Mouse (Mus musculus) embryo, embryonic 10.5 days (tissue): ENCODE results near the gene Olfr967.
"Not testable (repeated sequence)": the region's sequence is repeated elsewhere in the genome, so short reads cannot be mapped to it uniquely, and the experiment has no call there.

Experiments used
- DNase-seq: peaks from one replicate; pipeline ENCODE4 v3.0.0-alpha.2; 2015; ENCODE audit warnings: low spot score

Olfr967 gene

GRCm38 (mm10) chr9:39745949-39746348 lies at the start of gene Olfr967:
Olfr967 (plus strand) TSS chr9:39746249.
- DNase-seq, result no peak

GRCm38 (mm10) chr9:39701123-39701522 lies 44.9 kb upstream of the Olfr967 start:
- DNase-seq, result not testable (repeated sequence)

DNA sequence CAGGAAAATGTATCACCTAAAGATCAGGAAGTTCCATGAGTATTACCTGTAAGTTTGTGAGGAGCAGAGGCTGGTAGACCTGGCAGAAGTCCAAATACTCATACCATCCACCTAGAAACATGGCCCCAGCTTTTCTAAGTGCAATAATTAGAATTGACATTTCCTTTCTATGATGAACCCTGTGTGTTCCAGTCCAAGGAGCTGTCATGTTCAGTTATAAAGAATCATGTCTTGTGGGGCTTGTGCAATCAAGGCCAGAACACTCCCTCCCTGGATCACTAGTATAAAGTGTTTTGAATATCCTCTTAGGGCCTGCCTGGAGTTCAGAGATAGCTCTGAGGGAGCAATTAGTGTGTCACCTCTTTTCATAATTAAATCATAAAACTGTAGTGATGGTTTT lies 39.0 kb upstream of the Olfr967 start, which contains the start of gene Olfr149:
Gene Olfr149 (minus strand): TSS at position 101 of the 400 bp plus-strand sequence.
- no peak for DNase-seq

DNA sequence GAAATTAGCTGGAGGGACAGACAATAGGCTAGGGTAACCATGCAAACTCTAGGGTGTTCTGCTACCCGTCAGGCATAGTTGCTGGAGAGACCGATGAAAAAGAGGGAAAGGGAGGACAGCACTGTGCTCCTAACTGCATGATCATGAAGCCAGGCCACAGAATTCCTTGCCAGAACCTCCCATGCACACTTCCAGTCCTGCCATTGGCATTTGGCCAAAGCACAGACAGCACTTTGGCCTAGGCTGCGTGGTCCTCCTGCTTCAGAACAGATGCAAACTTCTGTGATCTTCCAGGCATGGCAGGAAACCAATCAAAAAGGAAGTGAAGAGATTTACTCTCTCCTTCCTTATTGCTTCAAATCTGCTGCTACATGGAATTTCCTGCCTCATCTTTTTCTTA lies 37.1 kb upstream of the Olfr967 start:
- no peak for DNase-seq

- no peak for DNase-seq
These were observed 35.0 kb upstream of the Olfr967 start, which contains the start of gene Olfr965 for GRCm38 (mm10) chr9:39711053-39711452. Olfr965 (plus strand) TSS chr9:39711353.

DNA sequence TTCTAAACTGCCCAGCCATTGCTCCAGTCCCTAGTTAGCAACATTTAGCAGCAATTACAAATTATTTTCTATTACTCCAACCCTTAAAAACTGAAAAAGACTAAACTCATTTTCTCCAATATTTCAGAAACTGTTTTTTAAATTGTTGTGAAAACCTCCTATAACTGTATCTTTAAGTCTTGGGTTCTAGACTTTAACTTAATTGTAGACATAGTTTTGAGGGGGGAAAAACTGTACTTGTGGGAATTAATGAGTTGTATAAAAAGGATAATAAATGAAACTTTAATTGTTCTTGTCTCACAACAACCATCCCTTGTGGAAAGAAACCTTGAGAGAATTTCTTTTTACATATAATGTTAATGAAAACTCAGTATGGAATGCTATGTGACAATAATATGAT lies 15.4 kb upstream of the Olfr967 start, which contains the start of gene Olfr150:
Gene Olfr150 (plus strand): TSS at position 301 of the 400 bp plus-strand sequence.
- no peak for DNase-seq

DNA sequence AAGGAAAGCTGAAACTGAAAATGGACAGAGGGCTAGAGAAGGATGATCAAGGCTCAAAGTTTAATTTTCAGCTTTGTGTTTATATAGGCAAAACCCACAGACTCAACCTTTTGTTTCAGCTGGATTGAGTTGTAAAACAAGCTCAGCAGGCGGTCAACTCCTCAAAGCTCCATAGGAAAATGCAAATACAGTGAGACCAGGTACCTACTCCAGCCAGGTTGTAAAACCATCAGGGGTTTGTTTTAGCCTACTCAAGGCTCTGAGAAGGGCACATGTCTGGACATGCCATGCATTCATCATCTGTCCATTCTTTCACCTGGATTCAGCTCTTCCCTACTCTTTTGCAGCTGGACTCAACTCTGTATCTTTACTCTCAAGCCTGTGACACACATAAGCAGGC lies 5.3 kb upstream of the Olfr967 start:
- DNase-seq, result no peak

GRCm38 (mm10) chr9:39746428-39746827 lies 379 bp downstream of the Olfr967 start:
- DNase-seq, result no peak

DNA sequence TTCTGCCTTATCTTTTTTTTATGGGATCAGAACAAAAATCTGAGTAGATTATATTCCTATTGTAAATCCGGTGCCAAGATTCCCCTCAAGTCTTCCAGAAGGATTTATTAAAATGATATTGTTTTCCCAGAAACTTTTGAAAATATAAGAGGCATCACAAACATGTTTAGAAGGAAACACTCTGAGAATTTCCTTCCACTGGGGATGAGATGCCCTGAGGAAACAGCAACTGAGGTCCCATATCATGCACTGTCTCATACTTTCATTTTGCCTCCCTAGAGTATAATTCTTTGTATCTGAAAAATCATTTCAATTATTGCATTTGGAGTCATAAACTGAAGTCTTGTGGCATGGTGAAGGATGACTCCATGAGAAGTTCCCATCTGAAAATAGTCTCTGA lies 37.1 kb downstream of the Olfr967 start, which contains the start of gene Olfr968:
Gene Olfr968 (minus strand): TSS at position 101 of the 400 bp plus-strand sequence.
- no peak for DNase-seq

GRCm38 (mm10) chr9:39790558-39790957 lies 44.5 kb downstream of the Olfr967 start, which contains the start of gene Olfr969:
Olfr969 (plus strand) TSS chr9:39790945.
- DNase-seq, result no peak
